Mouse (Mus musculus) lung, postnatal 0 days (tissue): ENCODE data around the gene Ccdc136. TPM values are rescaled to one million over a fixed set of nuclear protein-coding genes. Genes with fewer than 3 reads are reported as not detected.
A peak's percentile ranks its signal among the peaks of the same experiment; 100 is the strongest.

Experiments used
- ATAC-seq: fragments of 200-750 bp; cut with Nextera tagmentation; 2 replicates; pipeline ENCODE4 v1.8.0; 2017; ENCODE audit warnings: moderate library complexity
- DNase-seq: peaks from one replicate; pipeline ENCODE4 v3.0.0-alpha.2; 2016; ENCODE audit warnings: low spot score
- H3K27ac ChIP-seq: fragments of 300-500 bp; sonication (generic); 2 replicates; pipeline ENCODE4 v1.5.1; 2014; ENCODE audit warnings: antibody characterized with exemption, mild to moderate bottlenecking, low read length, mixed read lengths
- H3K27me3 ChIP-seq: fragments of 300-500 bp; sonication (generic); replicated peaks from 2 replicates; pipeline ENCODE4 v1.6.1; 2014; ENCODE audit warnings: low read length, mixed read lengths; ENCODE audit not compliant: insufficient read depth
- H3K36me3 ChIP-seq: fragments of 300-500 bp; sonication (generic); 2 replicates; pipeline ENCODE4 v1.6.1; 2014; ENCODE audit warnings: low read length, mixed read lengths; ENCODE audit not compliant: insufficient read depth
- H3K4me1 ChIP-seq: fragments of 300-500 bp; sonication (generic); 2 replicates; pipeline ENCODE4 v1.6.1; 2014; ENCODE audit warnings: antibody characterized with exemption, low read depth, low read length, mixed read lengths; ENCODE audit not compliant: insufficient read depth
- H3K4me2 ChIP-seq: fragments of 300-500 bp; sonication (generic); replicated peaks from 2 replicates; pipeline ENCODE4 v1.6.1; 2014; ENCODE audit warnings: low read depth, mild to moderate bottlenecking, low read length, moderate library complexity, mixed read lengths
- H3K4me3 ChIP-seq: fragments of 300-500 bp; sonication (generic); 2 replicates; pipeline ENCODE4 v1.5.1; 2014; ENCODE audit warnings: low read depth, low read length
- H3K9ac ChIP-seq: fragments of 300-500 bp; sonication (generic); replicated peaks from 2 replicates; pipeline ENCODE4 v1.6.1; 2014; ENCODE audit warnings: low read depth, mild to moderate bottlenecking
- H3K9me3 ChIP-seq: fragments of 300-500 bp; sonication (generic); 2 replicates; pipeline ENCODE4 v1.6.1; 2016; ENCODE audit warnings: low read length, mixed read lengths
- CTCF ChIP-seq: IDR thresholded peaks from 2 replicates; pipeline ENCODE4 v1.5.1; 2016; ENCODE audit warnings: antibody characterized with exemption, mild to moderate bottlenecking
- EP300 ChIP-seq: IDR thresholded peaks from 2 replicates; pipeline ENCODE4 v1.6.1; 2016; ENCODE audit warnings: antibody characterized with exemption, mild to moderate bottlenecking, control low read depth
- WGBS: fragments of 180-500 bp; shearing (Covaris S2); extraction: QIAGEN DNeasy Blood & Tissue Kit; methylation state at CpG from one replicate; pipeline ENCODE4 v1.1.7; 2014; 5-methylcytosine and 5-hydroxymethylcytosine counted together
- polyA plus RNA-seq: library from polyadenylated mRNA; unstranded; fragments of >200 nt; fragmentation: Nextera tagmentation; extraction: Ambion mirVana; gene quantifications from 2 replicates; pipeline ENCODE4 v1.2.1, GENCODE M21; 2015

The Ccdc136 gene
- polyA plus RNA-seq, 1 experiment from 2014 or later: 3.0 TPM

GRCm38 (mm10) chr6:29352816-29353215, 43.3 kb upstream of the Ccdc136 start:
- Histone ChIP-seq H3K36me3 (peaks cover 4% of the 10 kb centered on the region; the same call in 1 of the 2 replicates), H3K27ac (no peak overlapping the region), H3K9me3 (no peaks in the 10 kb centered on the region), H3K4me1 (peaks cover 5% of the 10 kb centered on the region; the same call in 1 of the 2 replicates), H3K27me3 (no peaks in the 10 kb centered on the region), H3K4me2 (no peak overlapping the region), H3K9ac (no peak overlapping the region), H3K4me3 (no peak overlapping the region)
- ATAC-seq (no peak), DNase-seq (no peak)
- TF ChIP-seq EP300 (no peak), CTCF (no peak)
- 35% methylated on average over 5 of the region's 5 CpGs for WGBS

GRCm38 (mm10) chr6:29359386-29359785, 36.7 kb upstream of the Ccdc136 start:
- Histone ChIP-seq H3K27me3 (no peaks in the 10 kb centered on the region), H3K4me3 (no peak overlapping the region), H3K4me1 (no peaks in the 10 kb centered on the region), H3K9me3 (no peaks in the 10 kb centered on the region), H3K4me2 (no peak overlapping the region), H3K36me3 (peaks cover 19% of the 10 kb centered on the region), H3K27ac (no peak overlapping the region), H3K9ac (no peak overlapping the region)
- DNase-seq (no peak), ATAC-seq (no peak)
- TF ChIP-seq EP300 (no peak), CTCF (no peak)
- WGBS: 87% methylated on average over 3 of the region's 3 CpGs

- ATAC-seq: no peak
- H3K4me3 ChIP-seq: no peak overlapping the region
Observed at GRCm38 (mm10) chr6:29360211-29360610, 35.9 kb upstream of the Ccdc136 start.

GRCm38 (mm10) chr6:29362246-29363128, 33.6 kb upstream of the Ccdc136 start:
- no peaks in the 10 kb centered on the region for H3K9me3 ChIP-seq
- no peak overlapping the region for H3K9ac ChIP-seq
- peaks cover 22% of the 10 kb centered on the region for H3K36me3 ChIP-seq
- no peak overlapping the region for H3K4me3 ChIP-seq
- TF ChIP-seq CTCF (peak; percentile 60), EP300 (no peak)
- H3K27me3 ChIP-seq: no peaks in the 10 kb centered on the region
- WGBS: 52% methylated on average over 7 of the region's 7 CpGs
- ATAC-seq (peak; percentile 84), DNase-seq (peak; percentile 68)
- H3K27ac ChIP-seq: 0 out of 2 replicates have a peak overlapping the region, but pooled peaks have one; percentile 17
- no peak overlapping the region for H3K4me2 ChIP-seq
- no peaks in the 10 kb centered on the region for H3K4me1 ChIP-seq

More at GRCm38 (mm10) chr6:29360211-29360610, 35.9 kb upstream of the Ccdc136 start:
- Histone ChIP-seq H3K27me3 (no peaks in the 10 kb centered on the region), H3K27ac (no peak overlapping the region), H3K9ac (no peak overlapping the region), H3K4me2 (no peak overlapping the region), H3K4me1 (no peaks in the 10 kb centered on the region), H3K9me3 (no peaks in the 10 kb centered on the region), H3K36me3 (peaks cover 19% of the 10 kb centered on the region)
- WGBS: 75% methylated on average over 6 of the region's 6 CpGs
- TF ChIP-seq CTCF: no peak
- no peak for TF ChIP-seq EP300
- no peak for DNase-seq

- 79% methylated on average over 3 of the region's 3 CpGs for WGBS
- Histone ChIP-seq H3K27me3 (no peaks in the 10 kb centered on the region), H3K4me3 (no peak overlapping the region), H3K9me3 (no peaks in the 10 kb centered on the region), H3K4me1 (no peaks in the 10 kb centered on the region), H3K36me3 (peaks cover 18% of the 10 kb centered on the region), H3K4me2 (no peak overlapping the region), H3K9ac (no peak overlapping the region), H3K27ac (0 out of 2 replicates have a peak overlapping the region, but pooled peaks have one; percentile 17)
- DNase-seq: no peak
- TF ChIP-seq CTCF: no peak
- no peak for TF ChIP-seq EP300
- ATAC-seq: no peak
Observed at GRCm38 (mm10) chr6:29363129-29363515, 33.0 kb upstream of the Ccdc136 start.

GRCm38 (mm10) chr6:29365277-29365676, 30.8 kb upstream of the Ccdc136 start:
- ATAC-seq: no peak

More at GRCm38 (mm10) chr6:29365277-29365676, 30.8 kb upstream of the Ccdc136 start:
- H3K36me3 ChIP-seq: peaks cover 10% of the 10 kb centered on the region; the same call in 1 of the 2 replicates
- no peak for TF ChIP-seq EP300
- TF ChIP-seq CTCF: no peak
- 91% methylated on average over 1 of the region's 1 CpGs for WGBS
- no peaks in the 10 kb centered on the region for H3K27me3 ChIP-seq
- H3K27ac ChIP-seq: no peak overlapping the region
- DNase-seq: no peak
- no peak overlapping the region for H3K9ac ChIP-seq
- H3K4me3 ChIP-seq: no peak overlapping the region
- H3K4me2 ChIP-seq: no peak overlapping the region
- no peaks in the 10 kb centered on the region for H3K9me3 ChIP-seq
- no peaks in the 10 kb centered on the region for H3K4me1 ChIP-seq
